In the genomic region with DNA sequence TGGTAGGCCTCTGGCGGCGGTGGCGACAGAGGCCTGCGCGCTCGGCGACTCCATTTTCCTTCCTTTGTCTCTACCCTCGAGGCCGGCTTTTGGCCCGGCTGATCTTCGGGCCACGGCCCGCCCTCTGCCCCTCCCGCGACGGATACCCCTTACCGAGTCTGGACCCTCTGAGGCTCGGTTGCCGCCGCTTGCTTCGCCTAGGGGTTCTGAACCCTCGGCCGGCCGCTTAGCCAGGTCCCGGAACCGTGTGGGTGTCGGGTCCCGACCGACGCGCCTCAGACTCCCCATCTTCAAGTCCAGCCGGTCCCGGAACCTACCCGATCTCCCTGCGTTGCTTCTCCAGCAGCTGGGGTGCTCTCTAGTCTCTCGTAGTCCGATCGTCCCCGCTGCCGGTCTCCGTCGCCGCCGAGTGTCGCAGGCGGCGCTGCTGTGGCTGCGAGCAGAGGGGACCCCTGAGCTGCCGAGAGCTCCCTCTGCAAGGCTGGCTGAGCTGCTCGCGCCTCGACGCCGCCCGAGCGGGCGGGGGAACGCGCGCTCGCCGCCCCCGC, we compare ENCODE assay signal across 8 mouse cellular contexts. TPM values are rescaled to one million over a fixed set of nuclear protein-coding genes. Genes with fewer than 3 reads are reported as not detected.
DNase-seq lines count a peak whose midpoint lies in the region; ATAC-seq and TF ChIP-seq lines count a peak whose summit lies in the region.

A gene (minus strand): TSS at position 431 of the 548 bp plus-strand sequence.

- WGBS in heart, embryonic 11.5 days (ENCODE audit: insufficient replicate concordance) = 0% methylated on average over 51 of the region's 63 CpGs
- WGBS in small intestine, adult 2 months = under 1% methylated on average over 58 of the region's 63 CpGs

- DNase-seq in frontal cortex, postnatal 25 days (ENCODE audit: low spot score in 2 of 2) = no peak
- peak; percentile 40 for DNase-seq in layer of hippocampus, adult 9-11 months

- H3K27ac ChIP-seq in ES-Bruce4 (ENCODE audit: insufficient read depth, low read length) = peak within 1 kb of the TSS; percentile 99
- peak within 1 kb of the TSS; percentile 100 for H3K27ac ChIP-seq in cortical plate, adult 2 months (ENCODE audit: insufficient read depth, low read length)
- H3K27ac ChIP-seq in heart, embryonic 11.5 days (ENCODE audit: low read depth, low read length) = peak within 1 kb of the TSS; percentile 100
- peak within 1 kb of the TSS; percentile 98 for H3K27ac ChIP-seq in small intestine, adult 2 months (ENCODE audit: insufficient read depth, low read depth, low read length)

- TF ChIP-seq CTCF in ES-Bruce4 (IDR thresholded peaks at IDR 0.05; ENCODE audit: low read depth, low read length) = no peak
- no peak for TF ChIP-seq CTCF in cortical plate, adult 2 months (IDR thresholded peaks at IDR 0.05; ENCODE audit: extremely low read depth, insufficient read depth, low read length)
- no peak for TF ChIP-seq CTCF in small intestine, adult 2 months (IDR thresholded peaks at IDR 0.05; ENCODE audit: extremely low read depth, insufficient read length, insufficient replicate concordance, low read depth, low read length)

- peak within 1 kb of the TSS; percentile 100 for H3K9ac ChIP-seq in ES-Bruce4 (ENCODE audit: low read depth, poor library complexity, severe bottlenecking)
- peak within 1 kb of the TSS; percentile 100 for H3K9ac ChIP-seq in heart, embryonic 11.5 days (ENCODE audit: low read depth, low read length)

- TF ChIP-seq POLR2A in ES-Bruce4 (IDR thresholded peaks at IDR 0.05; ENCODE audit: insufficient read depth, low read length) = no peak
- TF ChIP-seq POLR2A in cortical plate, adult 2 months (IDR thresholded peaks at IDR 0.05; ENCODE audit: extremely low read depth, insufficient read depth, low read length) = peak; percentile 44; the same call in 1 of the 2 replicates
- TF ChIP-seq POLR2A in small intestine, adult 2 months (IDR thresholded peaks at IDR 0.05; ENCODE audit: low read depth, low read length) = no peak

- peak within 1 kb of the TSS; percentile 96 for H3K4me3 ChIP-seq in ES-Bruce4 (ENCODE audit: low read depth, low read length)
- peak within 1 kb of the TSS; percentile 90 for H3K4me3 ChIP-seq in cortical plate, adult 2 months (ENCODE audit: insufficient read depth, low read length)
- H3K4me3 ChIP-seq in heart, embryonic 11.5 days (ENCODE audit: low read depth, low read length) = peak within 1 kb of the TSS; percentile 95
- H3K4me3 ChIP-seq in megakaryocyte, embryonic 14.5 days (replicated peaks) = peak within 1 kb of the TSS; percentile 96
- H3K4me3 ChIP-seq in small intestine, adult 2 months (ENCODE audit: low read depth, low read length) = peak within 1 kb of the TSS; percentile 73

- H3K27me3 ChIP-seq in ES-Bruce4 (ENCODE audit: control insufficient read depth, insufficient read depth, low read length, poor library complexity, severe bottlenecking) = no peaks in the 10 kb centered on the region
- H3K27me3 ChIP-seq in heart, embryonic 11.5 days (ENCODE audit: control insufficient read depth, insufficient read depth, low read length) = no peaks in the 10 kb centered on the region
- no peaks in the 10 kb centered on the region for H3K27me3 ChIP-seq in megakaryocyte, embryonic 14.5 days (replicated peaks)
- no peaks in the 10 kb centered on the region for H3K27me3 ChIP-seq in small intestine, adult 2 months (ENCODE audit: control insufficient read depth, insufficient read depth, low read length)

- no peaks in the 10 kb centered on the region for H3K9me3 ChIP-seq in ES-Bruce4 (replicated peaks; ENCODE audit: control insufficient read depth, insufficient read depth, low read length, poor library complexity, severe bottlenecking)
- H3K9me3 ChIP-seq in heart, embryonic 11.5 days (replicated peaks; ENCODE audit: control insufficient read depth, low read length) = no peaks in the 10 kb centered on the region
- no peaks in the 10 kb centered on the region for H3K9me3 ChIP-seq in megakaryocyte, embryonic 14.5 days

- peaks cover 2% of the 10 kb centered on the region for H3K4me1 ChIP-seq in ES-Bruce4 (ENCODE audit: control insufficient read depth, insufficient read depth, low read length)
- peaks cover 2% of the 10 kb centered on the region for H3K4me1 ChIP-seq in cortical plate, adult 2 months (ENCODE audit: control insufficient read depth, insufficient read depth, low read length)
- H3K4me1 ChIP-seq in heart, embryonic 11.5 days (ENCODE audit: control insufficient read depth, insufficient read depth, low read length) = peaks cover 4% of the 10 kb centered on the region
- H3K4me1 ChIP-seq in megakaryocyte, embryonic 14.5 days = peaks cover 58% of the 10 kb centered on the region
- no peaks in the 10 kb centered on the region; the same call in 1 of the 2 replicates for H3K4me1 ChIP-seq in small intestine, adult 2 months (ENCODE audit: control insufficient read depth, insufficient read depth, insufficient read length, low read length)

- peak; percentile 41 for ATAC-seq in frontal cortex, adult (ENCODE audit: low TSS enrichment)
- ATAC-seq in heart, embryonic 11.5 days (replicated peaks; ENCODE audit: insufficient number of reproducible peaks, low FRiP score, low TSS enrichment) = no peak

- peak within 1 kb of the TSS; percentile 74 for H3K4me2 ChIP-seq in heart, embryonic 11.5 days

- no peak for TF ChIP-seq EP300 in ES-Bruce4 (IDR thresholded peaks at IDR 0.05; ENCODE audit: insufficient read depth, low read depth, low read length)

- H3K36me3 ChIP-seq in ES-Bruce4 (ENCODE audit: control insufficient read depth, insufficient read depth, low read length, poor library complexity, severe bottlenecking) = no peaks in the 10 kb centered on the region
- H3K36me3 ChIP-seq in heart, embryonic 11.5 days (ENCODE audit: control insufficient read depth, insufficient read depth, low read length) = no peaks in the 10 kb centered on the region
- peaks cover 5% of the 10 kb centered on the region for H3K36me3 ChIP-seq in megakaryocyte, embryonic 14.5 days (replicated peaks; ENCODE audit: low read length)
- no peaks in the 10 kb centered on the region for H3K36me3 ChIP-seq in small intestine, adult 2 months (ENCODE audit: control insufficient read depth, insufficient read depth, low read length)

RNA-seq across cellular contexts. Expression of the gene that starts here (rescaled TPM):
- polyA plus RNA-seq in ES-Bruce4 (2011; ENCODE audit: insufficient read depth, insufficient read length, low read depth, missing spikeins) = not detected in 2 replicates
- 0.15 and 0.17 TPM in 2 replicates for polyA plus RNA-seq in cortical plate, adult 2 months (2012; rRNA removed)
- polyA plus RNA-seq in heart, embryonic 11.5 days (2014; fragmentation: Nextera tagmentation; extraction: Ambion mirVana) = 0.50 and 0.84 TPM in 2 replicates
- polyA plus RNA-seq in megakaryocyte, embryonic 14.5 days (2012; ENCODE audit: insufficient read depth, low replicate concordance) = not detected in 2 replicates
- 0.35 TPM in 1 of 2 replicates, not detected in the other for polyA plus RNA-seq in small intestine, adult 2 months (2012; rRNA removed)
